Mouse (Mus musculus) MEL (cell line): ENCODE data around the gene Gpr19.

ENCODE experiments used
- CHD1 ChIP-seq: IDR thresholded peaks from 2 replicates; pipeline ENCODE4 v1.6.1; 2012; ENCODE audit warnings: low read depth, mild to moderate bottlenecking, inconsistent platforms, low read length, improper control_type of control experiment
- CHD2 ChIP-seq: IDR thresholded peaks from 2 replicates; pipeline ENCODE4 v1.6.1; 2011; ENCODE audit warnings: low read length, improper control_type of control experiment
- CTCF ChIP-seq, 3 experiments: IDR thresholded peaks in 2 of 3; conservative IDR thresholded peaks in 1 of 3; 2 replicates each; pipeline ENCODE4 v1.5.1; 2011 to 2012; ENCODE audit warnings: low read length in 3 of 3, low read depth in 2 of 3, mild to moderate bottlenecking in 2 of 3, improper control_type of control experiment in 1 of 3, inconsistent platforms in 1 of 3, mixed read lengths in 1 of 3, moderate library complexity in 1 of 3; ENCODE audit not compliant: control insufficient read depth in 1 of 3, insufficient read depth in 1 of 3, poor library complexity in 1 of 3, severe bottlenecking in 1 of 3
- MYB ChIP-seq: IDR thresholded peaks from 2 replicates; pipeline ENCODE4 v1.6.1; 2011; ENCODE audit warnings: mild to moderate bottlenecking, low read depth, low read length, improper control_type of control experiment
- MYC ChIP-seq: IDR thresholded peaks from 2 replicates; pipeline ENCODE4 v1.6.1; 2011; ENCODE audit warnings: low read depth, mild to moderate bottlenecking, low read length, improper control_type of control experiment, moderate library complexity
- POLR2A ChIP-seq, 2 experiments: IDR thresholded peaks; 2 replicates each; pipeline ENCODE4 v1.6.1; 2011 to 2012; ENCODE audit warnings: low read length in 2 of 2, mild to moderate bottlenecking in 2 of 2, control low read depth in 1 of 2, improper control_type of control experiment in 1 of 2, low read depth in 1 of 2, moderate library complexity in 1 of 2; ENCODE audit not compliant: control insufficient read depth in 1 of 2, insufficient read depth in 1 of 2, poor library complexity in 1 of 2
- POLR2AphosphoS2 ChIP-seq: IDR thresholded peaks from 2 replicates; pipeline ENCODE4 v1.6.1; 2011; ENCODE audit warnings: low read length, improper control_type of control experiment
- TAL1 ChIP-seq: IDR thresholded peaks from 2 replicates; pipeline ENCODE4 v1.6.1; 2012; ENCODE audit warnings: mild to moderate bottlenecking, inconsistent platforms, low read length, moderate library complexity, mixed read lengths
- ZKSCAN1 ChIP-seq: IDR thresholded peaks from 2 replicates; pipeline ENCODE4 v1.6.1; 2012; ENCODE audit warnings: low read depth, mild to moderate bottlenecking, inconsistent platforms, low read length, improper control_type of control experiment, moderate library complexity

DNA sequence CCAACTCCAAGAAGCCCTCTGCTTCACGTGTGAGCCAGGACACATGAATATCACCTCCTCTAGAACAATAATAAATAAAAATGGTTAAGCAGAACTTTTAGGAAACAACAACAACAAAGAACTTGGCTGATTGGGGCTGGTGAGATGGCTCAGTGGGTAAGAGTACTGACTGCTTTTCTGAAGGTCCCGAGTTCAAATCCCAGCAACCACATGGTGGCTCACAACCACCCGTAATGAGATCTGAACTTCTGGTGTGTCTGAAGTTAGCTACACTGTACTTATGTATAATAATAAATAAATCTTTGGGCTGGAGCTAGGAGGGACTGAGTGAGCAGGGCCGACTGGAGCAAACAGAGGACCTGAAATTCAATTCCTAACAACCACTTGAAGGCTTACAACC lies 21.1 kb downstream of the Gpr19 start:
- no peak for TF ChIP-seq CTCF (IDR thresholded peaks at IDR 0.05 in 2 of 3, conservative IDR thresholded peaks at IDR 0.05 in 1 of 3; ENCODE audit: control insufficient read depth in 1 of 3, insufficient read depth in 1 of 3, low read depth in 2 of 3, low read length in 3 of 3, poor library complexity in 1 of 3, severe bottlenecking in 1 of 3)
- no peak for TF ChIP-seq MYB
- no peak for TF ChIP-seq POLR2A (IDR thresholded peaks at IDR 0.05; ENCODE audit: control insufficient read depth in 1 of 2, insufficient read depth in 1 of 2, low read depth in 1 of 2, low read length in 2 of 2, poor library complexity in 1 of 2)
- no peak for TF ChIP-seq POLR2AphosphoS2
- no peak for TF ChIP-seq MYC
- no peak for TF ChIP-seq ZKSCAN1
- no peak for TF ChIP-seq CHD2
- TF ChIP-seq TAL1: no peak
- no peak for TF ChIP-seq CHD1
